Mouse (Mus musculus) ES-Bruce4 (cell line): ENCODE measurements around the gene Secisbp2l.

Experiments
- CTCF ChIP-seq: IDR thresholded peaks from one replicate; pipeline ENCODE4 v1.8.1; 2011; ENCODE audit warnings: low read depth, low read length
- EP300 ChIP-seq: IDR thresholded peaks from 2 replicates; pipeline ENCODE4 v1.6.1; 2011; ENCODE audit warnings: low read depth, low read length; ENCODE audit not compliant: insufficient read depth

GRCm38 (mm10) chr2:125794166-125794565, 11.5 kb upstream of the Secisbp2l start:
- TF ChIP-seq CTCF (no peak), EP300 (no peak)
